Mouse (Mus musculus): ENCODE data around the gene Timp2. TPM values are rescaled to one million over a fixed set of nuclear protein-coding genes. Genes with fewer than 3 reads are reported as not detected.

The Timp2 gene
- polyA plus RNA-seq, 1 experiment: 186 TPM

- TF ChIP-seq POLR2A (IDR thresholded peaks at IDR 0.05; ENCODE audit: extremely low read depth, insufficient read depth, low read length): no peak
- no peak for TF ChIP-seq CTCF (IDR thresholded peaks at IDR 0.05; ENCODE audit: extremely low read depth, insufficient read depth, low read length)
- H3K27ac ChIP-seq (ENCODE audit: insufficient read depth, low read length): peak overlapping the region; percentile 22; the same call in 1 of the 2 replicates
- H3K4me1 ChIP-seq (ENCODE audit: control insufficient read depth, insufficient read depth, low read length): peaks cover 4% of the 10 kb centered on the region; the same call in 1 of the 2 replicates
- H3K4me3 ChIP-seq (ENCODE audit: insufficient read depth, low read length): peak overlapping the region; percentile 91
These were observed 66.0 kb downstream of the Timp2 start for GRCm38 (mm10) chr11:118289562-118289961.

GRCm38 (mm10) chr11:118289037-118289511 lies 66.5 kb downstream of the Timp2 start:
- no peak for TF ChIP-seq CTCF (IDR thresholded peaks at IDR 0.05; ENCODE audit: extremely low read depth, insufficient read depth, low read length)
- TF ChIP-seq POLR2A (IDR thresholded peaks at IDR 0.05; ENCODE audit: extremely low read depth, insufficient read depth, low read length): no peak

GRCm38 (mm10) chr11:118287573-118287972 lies 68.0 kb downstream of the Timp2 start:
- Histone ChIP-seq H3K4me1 (ENCODE audit: control insufficient read depth, insufficient read depth, low read length) (peaks cover 4% of the 10 kb centered on the region; the same call in 1 of the 2 replicates), H3K4me3 (ENCODE audit: insufficient read depth, low read length) (no peak overlapping the region), H3K27ac (ENCODE audit: insufficient read depth, low read length) (no peak overlapping the region)
- no peak for TF ChIP-seq CTCF (IDR thresholded peaks at IDR 0.05; ENCODE audit: extremely low read depth, insufficient read depth, low read length)
- no peak for TF ChIP-seq POLR2A (IDR thresholded peaks at IDR 0.05; ENCODE audit: extremely low read depth, insufficient read depth, low read length)

More at GRCm38 (mm10) chr11:118289037-118289511, 66.5 kb downstream of the Timp2 start:
- Histone ChIP-seq H3K4me1 (ENCODE audit: control insufficient read depth, insufficient read depth, low read length) (peaks cover 4% of the 10 kb centered on the region; the same call in 1 of the 2 replicates), H3K27ac (ENCODE audit: insufficient read depth, low read length) (peak overlapping the region; percentile 22; the same call in 1 of the 2 replicates), H3K4me3 (ENCODE audit: insufficient read depth, low read length) (peak overlapping the region; percentile 91)

- peaks cover 4% of the 10 kb centered on the region; the same call in 1 of the 2 replicates for H3K4me1 ChIP-seq (ENCODE audit: control insufficient read depth, insufficient read depth, low read length)
- TF ChIP-seq POLR2A (IDR thresholded peaks at IDR 0.05; ENCODE audit: extremely low read depth, insufficient read depth, low read length) (no peak), CTCF (IDR thresholded peaks at IDR 0.05; ENCODE audit: extremely low read depth, insufficient read depth, low read length) (no peak)
- H3K27ac ChIP-seq (ENCODE audit: insufficient read depth, low read length): no peak overlapping the region
- no peak overlapping the region for H3K4me3 ChIP-seq (ENCODE audit: insufficient read depth, low read length)
These were observed 69.1 kb downstream of the Timp2 start for GRCm38 (mm10) chr11:118286434-118286833.

- TF ChIP-seq POLR2A (IDR thresholded peaks at IDR 0.05; ENCODE audit: extremely low read depth, insufficient read depth, low read length) (no peak), CTCF (IDR thresholded peaks at IDR 0.05; ENCODE audit: extremely low read depth, insufficient read depth, low read length) (no peak)
- Histone ChIP-seq H3K4me1 (ENCODE audit: control insufficient read depth, insufficient read depth, low read length) (peaks cover 4% of the 10 kb centered on the region; the same call in 1 of the 2 replicates), H3K27ac (ENCODE audit: insufficient read depth, low read length) (no peak overlapping the region), H3K4me3 (ENCODE audit: insufficient read depth, low read length) (no peak overlapping the region)
These were observed 69.7 kb downstream of the Timp2 start for GRCm38 (mm10) chr11:118285791-118286190.

GRCm38 (mm10) chr11:118280218-118280617 lies 75.3 kb downstream of the Timp2 start:
- H3K4me3 ChIP-seq (ENCODE audit: insufficient read depth, low read length): no peak overlapping the region
- TF ChIP-seq CTCF (IDR thresholded peaks at IDR 0.05; ENCODE audit: extremely low read depth, insufficient read depth, low read length) (no peak), POLR2A (IDR thresholded peaks at IDR 0.05; ENCODE audit: extremely low read depth, insufficient read depth, low read length) (no peak)
- no peak overlapping the region for H3K27ac ChIP-seq (ENCODE audit: insufficient read depth, low read length)
- H3K4me1 ChIP-seq (ENCODE audit: control insufficient read depth, insufficient read depth, low read length): no peaks in the 10 kb centered on the region

GRCm38 (mm10) chr11:118276328-118276727 lies 79.2 kb downstream of the Timp2 start:
- TF ChIP-seq CTCF (IDR thresholded peaks at IDR 0.05; ENCODE audit: extremely low read depth, insufficient read depth, low read length) (no peak), POLR2A (IDR thresholded peaks at IDR 0.05; ENCODE audit: extremely low read depth, insufficient read depth, low read length) (no peak)
- no peak overlapping the region for H3K27ac ChIP-seq (ENCODE audit: insufficient read depth, low read length)
- H3K4me1 ChIP-seq (ENCODE audit: control insufficient read depth, insufficient read depth, low read length): no peaks in the 10 kb centered on the region
- H3K4me3 ChIP-seq (ENCODE audit: insufficient read depth, low read length): no peak overlapping the region

- no peak overlapping the region for H3K4me3 ChIP-seq (ENCODE audit: insufficient read depth, low read length)
- no peak overlapping the region for H3K27ac ChIP-seq (ENCODE audit: insufficient read depth, low read length)
- no peak for TF ChIP-seq CTCF (IDR thresholded peaks at IDR 0.05; ENCODE audit: extremely low read depth, insufficient read depth, low read length)
- TF ChIP-seq POLR2A (IDR thresholded peaks at IDR 0.05; ENCODE audit: extremely low read depth, insufficient read depth, low read length): no peak
- H3K4me1 ChIP-seq (ENCODE audit: control insufficient read depth, insufficient read depth, low read length): no peaks in the 10 kb centered on the region
These were observed 80.4 kb downstream of the Timp2 start for GRCm38 (mm10) chr11:118275092-118275491.

- H3K4me3 ChIP-seq (ENCODE audit: insufficient read depth, low read length): no peak overlapping the region
- TF ChIP-seq POLR2A (IDR thresholded peaks at IDR 0.05; ENCODE audit: extremely low read depth, insufficient read depth, low read length): no peak
- TF ChIP-seq CTCF (IDR thresholded peaks at IDR 0.05; ENCODE audit: extremely low read depth, insufficient read depth, low read length): peak; percentile 24; the same call in 1 of the 2 replicates
- no peaks in the 10 kb centered on the region for H3K4me1 ChIP-seq (ENCODE audit: control insufficient read depth, insufficient read depth, low read length)
- H3K27ac ChIP-seq (ENCODE audit: insufficient read depth, low read length): no peak overlapping the region
These were observed 85.7 kb downstream of the Timp2 start for GRCm38 (mm10) chr11:118269827-118270226.

- Histone ChIP-seq H3K27ac (ENCODE audit: insufficient read depth, low read length) (no peak overlapping the region), H3K4me3 (ENCODE audit: insufficient read depth, low read length) (no peak overlapping the region), H3K4me1 (ENCODE audit: control insufficient read depth, insufficient read depth, low read length) (no peaks in the 10 kb centered on the region)
- TF ChIP-seq POLR2A (IDR thresholded peaks at IDR 0.05; ENCODE audit: extremely low read depth, insufficient read depth, low read length): no peak
- TF ChIP-seq CTCF (IDR thresholded peaks at IDR 0.05; ENCODE audit: extremely low read depth, insufficient read depth, low read length): no peak
These were observed 88.9 kb downstream of the Timp2 start for GRCm38 (mm10) chr11:118266666-118267046.
